Mouse (Mus musculus) liver, embryonic 14.5 days (tissue): Measurements from ENCODE around the gene Papola. TPM values are rescaled to one million over a fixed set of nuclear protein-coding genes. Genes with fewer than 3 reads are reported as not detected.

Experiments used
- ATAC-seq: fragments of 200-750 bp; cut with Nextera tagmentation; 2 replicates; pipeline ENCODE4 v1.8.0; 2017; ENCODE audit warnings: moderate number of reproducible peaks, mild to moderate bottlenecking, moderate library complexity; ENCODE audit not compliant: insufficient read depth
- DNase-seq, 3 experiments: peaks; one replicate each; pipeline ENCODE4 v3.0.0-alpha.2; 2012 to 2013; ENCODE audit warnings: low read depth in 3 of 3, low spot score in 3 of 3
- H3K27ac ChIP-seq: fragments of 300-500 bp; sonication (generic); 2 replicates; pipeline ENCODE4 v1.5.1; 2014; ENCODE audit warnings: moderate library complexity, mild to moderate bottlenecking, control low read depth, inconsistent platforms
- H3K27me3 ChIP-seq: fragments of 300-500 bp; sonication (generic); 2 replicates; pipeline ENCODE4 v1.6.1; 2014; ENCODE audit warnings: mild to moderate bottlenecking, low read length, moderate library complexity; ENCODE audit not compliant: control insufficient read depth, insufficient read depth
- H3K36me3 ChIP-seq: fragments of 300-500 bp; sonication (generic); replicated peaks from 2 replicates; pipeline ENCODE4 v1.6.1; 2014; ENCODE audit warnings: low read depth; ENCODE audit not compliant: control insufficient read depth, insufficient read depth
- H3K4me1 ChIP-seq, 2 experiments: fragments of 200-500 bp in 1 of 2; fragments of 300-500 bp in 1 of 2; sonication (generic) in 1 of 2; replicated peaks; 2 replicates each; pipeline ENCODE4 v1.6.1; 2012 to 2014; ENCODE audit warnings: antibody characterized with exemption in 1 of 2, inconsistent platforms in 1 of 2, low read length in 1 of 2; ENCODE audit not compliant: control insufficient read depth in 2 of 2, insufficient read depth in 2 of 2
- H3K4me2 ChIP-seq: fragments of 300-500 bp; sonication (generic); 2 replicates; pipeline ENCODE4 v1.6.1; 2014; ENCODE audit warnings: low read depth, mild to moderate bottlenecking, control low read depth, moderate library complexity
- H3K4me3 ChIP-seq, 2 experiments: fragments of 200-500 bp in 1 of 2; fragments of 300-500 bp in 1 of 2; sonication (generic) in 1 of 2; 2 replicates each; pipeline ENCODE4 v1.5.1; 2012 to 2014; ENCODE audit warnings: low read depth in 2 of 2, low read length in 2 of 2, mild to moderate bottlenecking in 2 of 2, control low read depth in 1 of 2, inconsistent platforms in 1 of 2, moderate library complexity in 1 of 2; ENCODE audit not compliant: insufficient read depth in 1 of 2
- H3K9ac ChIP-seq: fragments of 300-500 bp; sonication (generic); replicated peaks from 2 replicates; pipeline ENCODE4 v1.6.1; 2014; ENCODE audit warnings: mild to moderate bottlenecking, control low read depth, moderate library complexity
- H3K9me3 ChIP-seq: fragments of 300-500 bp; sonication (generic); 2 replicates; pipeline ENCODE4 v1.6.1; 2016; ENCODE audit warnings: low read length, mixed read lengths; ENCODE audit not compliant: control insufficient read depth
- CTCF ChIP-seq: IDR thresholded peaks from 2 replicates; pipeline ENCODE4 v1.5.1; 2016; ENCODE audit warnings: antibody characterized with exemption, low read depth, control low read depth
- EP300 ChIP-seq: IDR thresholded peaks from 2 replicates; pipeline ENCODE4 v1.6.1; 2016; ENCODE audit warnings: antibody characterized with exemption, low read depth
- WGBS: fragments of 180-500 bp; shearing (Covaris S2); extraction: QIAGEN DNeasy Blood & Tissue Kit; methylation state at CpG from one replicate; pipeline ENCODE4 v1.1.7; 2014; ENCODE audit not compliant: insufficient replicate concordance; 5-methylcytosine and 5-hydroxymethylcytosine counted together
- polyA plus RNA-seq, 2 experiments: library from polyadenylated mRNA; depleted of rRNA in 1 of 2; stranded (reverse) in 1 of 2; unstranded in 1 of 2; fragments of >200 nt; fragmentation: Nextera tagmentation in 1 of 2; extraction: Ambion mirVana in 1 of 2; gene quantifications; 2 replicates each; pipeline versions ENCODE4 v1.2.1 to v1.2.3; 2012 to 2014

The Papola gene
- polyA plus RNA-seq, 2 experiments: 57.4 to 79.2 TPM

- H3K4me2 ChIP-seq: no peak overlapping the region
- ATAC-seq (no peak), DNase-seq (no peak)
- H3K27me3 ChIP-seq: no peaks in the 10 kb centered on the region
- 81% methylated on average over 3 of the region's 3 CpGs for WGBS
- H3K9me3 ChIP-seq: no peaks in the 10 kb centered on the region
- no peak overlapping the region for H3K27ac ChIP-seq
- TF ChIP-seq EP300 (no peak), CTCF (no peak)
- peaks cover 68% of the 10 kb centered on the region for H3K36me3 ChIP-seq
- no peak overlapping the region for H3K9ac ChIP-seq
- H3K4me1 ChIP-seq: 0 out of 4 replicates have a peak, but pooled peaks cover 0 to 2% of the 10 kb centered on the region in 2 experiments
- no peak overlapping the region for H3K4me3 ChIP-seq
Observed at GRCm38 (mm10) chr12:105808945-105809344, 24.5 kb downstream of the Papola start.

- H3K27ac ChIP-seq: no peak overlapping the region
- no peak overlapping the region for H3K9ac ChIP-seq
- H3K27me3 ChIP-seq: no peaks in the 10 kb centered on the region
- TF ChIP-seq CTCF (no peak), EP300 (peak; percentile 26; the same call in 1 of the 2 replicates)
- 60% methylated on average over 6 of the region's 6 CpGs for WGBS
- peaks cover 68% of the 10 kb centered on the region for H3K36me3 ChIP-seq
- H3K4me1 ChIP-seq: 0 out of 4 replicates have a peak, but pooled peaks cover 0 to 2% of the 10 kb centered on the region in 2 experiments
- H3K4me3 ChIP-seq: no peak overlapping the region
- H3K9me3 ChIP-seq: no peaks in the 10 kb centered on the region
- DNase-seq: no peak
- no peak overlapping the region for H3K4me2 ChIP-seq
- ATAC-seq: peak; percentile 64; the same call in 1 of the 2 replicates
Observed at GRCm38 (mm10) chr12:105810608-105811007, 26.1 kb downstream of the Papola start.

- Histone ChIP-seq H3K27ac (no peak overlapping the region), H3K27me3 (no peaks in the 10 kb centered on the region), H3K9ac (no peak overlapping the region), H3K4me2 (no peak overlapping the region), H3K36me3 (peaks cover 54% of the 10 kb centered on the region), H3K4me1 (0 out of 4 replicates have a peak, but pooled peaks cover 0 to 2% of the 10 kb centered on the region in 2 experiments), H3K9me3 (no peaks in the 10 kb centered on the region), H3K4me3 (no peak overlapping the region)
- TF ChIP-seq CTCF (no peak), EP300 (no peak)
- ATAC-seq (no peak), DNase-seq (no peak)
- 79% methylated on average over 6 of the region's 6 CpGs for WGBS
Observed at GRCm38 (mm10) chr12:105813957-105814356, 29.5 kb downstream of the Papola start.

GRCm38 (mm10) chr12:105823472-105823871 is 39.0 kb downstream of the Papola start:
- ATAC-seq: no peak
- WGBS: 57% methylated on average over 4 of the region's 4 CpGs
- H3K9me3 ChIP-seq: no peaks in the 10 kb centered on the region
- DNase-seq: no peak
- no peaks in the 10 kb centered on the region for H3K27me3 ChIP-seq
- no peak overlapping the region for H3K4me3 ChIP-seq
- H3K4me2 ChIP-seq: no peak overlapping the region
- H3K9ac ChIP-seq: no peak overlapping the region
- peaks cover 11 to 12% of the 10 kb centered on the region in 2 experiments for H3K4me1 ChIP-seq
- H3K36me3 ChIP-seq: peaks cover 69% of the 10 kb centered on the region
- no peak overlapping the region for H3K27ac ChIP-seq
- TF ChIP-seq EP300 (no peak), CTCF (no peak)

- Histone ChIP-seq H3K4me3 (no peak overlapping the region), H3K27ac (peak overlapping the region; percentile 55), H3K4me1 (peaks cover 11 to 12% of the 10 kb centered on the region in 2 experiments), H3K4me2 (peak overlapping the region; percentile 40; the same call in 1 of the 2 replicates), H3K9me3 (no peaks in the 10 kb centered on the region), H3K9ac (peak overlapping the region; percentile 1; the same call in 1 of the 2 replicates), H3K36me3 (peaks cover 72% of the 10 kb centered on the region), H3K27me3 (no peaks in the 10 kb centered on the region)
- WGBS: 14% methylated on average over 8 of the region's 8 CpGs
- peak; percentile 54 to 70 (median 63) for DNase-seq
- peak; percentile 94 for ATAC-seq
- no peak for TF ChIP-seq CTCF
- peak; percentile 77 for TF ChIP-seq EP300
Observed at GRCm38 (mm10) chr12:105824743-105825142, 40.2 kb downstream of the Papola start.
